Mouse (Mus musculus) kidney, postnatal 0 days (tissue): Measurements from ENCODE around the gene Tex21. TPM values are rescaled to one million over a fixed set of nuclear protein-coding genes. Genes with fewer than 3 reads are reported as not detected.
"Not testable (repeated sequence)": the region's sequence is repeated elsewhere in the genome, so short reads cannot be mapped to it uniquely, and the experiment has no call there.

Experiments
- ATAC-seq: fragments of 200-750 bp; cut with Nextera tagmentation; replicated peaks from 2 replicates; pipeline ENCODE4 v1.8.0; 2017; ENCODE audit warnings: low read depth, moderate number of reproducible peaks, moderate TSS enrichment, moderate library complexity; ENCODE audit not compliant: low FRiP score
- DNase-seq: peaks from one replicate; pipeline ENCODE4 v3.0.0-alpha.2; 2016; ENCODE audit warnings: low spot score
- H3K27ac ChIP-seq: fragments of 300-500 bp; sonication (generic); 2 replicates; pipeline ENCODE4 v1.5.1; 2014; ENCODE audit warnings: mild to moderate bottlenecking
- H3K27me3 ChIP-seq: fragments of 300-500 bp; sonication (generic); 2 replicates; pipeline ENCODE4 v1.6.1; 2014; ENCODE audit warnings: low read length, mixed read lengths; ENCODE audit not compliant: insufficient read depth
- H3K36me3 ChIP-seq: fragments of 300-500 bp; sonication (generic); 2 replicates; pipeline ENCODE4 v1.6.1; 2014; ENCODE audit warnings: low read length, mixed read lengths; ENCODE audit not compliant: insufficient read depth
- H3K4me1 ChIP-seq: fragments of 300-500 bp; sonication (generic); replicated peaks from 2 replicates; pipeline ENCODE4 v1.6.1; 2014; ENCODE audit warnings: antibody characterized with exemption, low read length, mixed read lengths; ENCODE audit not compliant: insufficient read depth
- H3K4me2 ChIP-seq: fragments of 300-500 bp; sonication (generic); 2 replicates; pipeline ENCODE4 v1.6.1; 2014; ENCODE audit warnings: mild to moderate bottlenecking, low read length, moderate library complexity, mixed read lengths
- H3K4me3 ChIP-seq: fragments of 300-500 bp; sonication (generic); replicated peaks from 2 replicates; pipeline ENCODE4 v1.5.1; 2014; ENCODE audit warnings: low read depth, low read length
- H3K9ac ChIP-seq: fragments of 300-500 bp; sonication (generic); 2 replicates; pipeline ENCODE4 v1.6.1; 2014; ENCODE audit warnings: low read depth, low read length
- H3K9me3 ChIP-seq: fragments of 300-500 bp; sonication (generic); replicated peaks from 2 replicates; pipeline ENCODE4 v1.6.1; 2016; ENCODE audit warnings: low read length, inconsistent platforms, mixed read lengths
- CTCF ChIP-seq: IDR thresholded peaks from 2 replicates; pipeline ENCODE4 v1.5.1; 2016; ENCODE audit warnings: antibody characterized with exemption, low read depth, mild to moderate bottlenecking, moderate library complexity
- WGBS: fragments of 180-500 bp; shearing (Covaris S2); extraction: QIAGEN DNeasy Blood & Tissue Kit; methylation state at CpG from one replicate; pipeline ENCODE4 v1.1.7; 2014; 5-methylcytosine and 5-hydroxymethylcytosine counted together
- polyA plus RNA-seq: library from polyadenylated mRNA; unstranded; fragments of >200 nt; fragmentation: Nextera tagmentation; extraction: Ambion mirVana; gene quantifications from 2 replicates; pipeline ENCODE4 v1.2.1, GENCODE M21; 2015

Tex21 gene
- polyA plus RNA-seq, 1 experiment from 2014 or later = 0.08 TPM

GRCm38 (mm10) chr12:76239839-76240571 lies 6.5 kb downstream of the Tex21 start:
- no peaks in the 10 kb centered on the region for H3K27me3 ChIP-seq
- WGBS = 60% methylated on average over 7 of the region's 7 CpGs
- no peak for DNase-seq
- no peak for TF ChIP-seq CTCF
- no peak overlapping the region for H3K27ac ChIP-seq
- H3K36me3 ChIP-seq = no peaks in the 10 kb centered on the region
- no peaks in the 10 kb centered on the region for H3K4me1 ChIP-seq
- H3K4me3 ChIP-seq = no peak overlapping the region
- no peak overlapping the region for H3K9ac ChIP-seq
- no peak overlapping the region for H3K4me2 ChIP-seq
- no peak for ATAC-seq
- no peaks in the 10 kb centered on the region for H3K9me3 ChIP-seq

- no peak for TF ChIP-seq CTCF
- Histone ChIP-seq H3K9ac (no peak overlapping the region), H3K27me3 (no peaks in the 10 kb centered on the region), H3K27ac (no peak overlapping the region), H3K36me3 (no peaks in the 10 kb centered on the region), H3K4me2 (no peak overlapping the region), H3K9me3 (no peaks in the 10 kb centered on the region), H3K4me1 (no peaks in the 10 kb centered on the region), H3K4me3 (no peak overlapping the region)
- 45% methylated on average over 10 of the region's 10 CpGs for WGBS
- DNase-seq (no peak), ATAC-seq (no peak)
Measured at GRCm38 (mm10) chr12:76239145-76239838, 7.3 kb downstream of the Tex21 start.

GRCm38 (mm10) chr12:76235253-76235652 lies 11.3 kb downstream of the Tex21 start:
- H3K9ac ChIP-seq = no peak overlapping the region
- no peaks in the 10 kb centered on the region for H3K27me3 ChIP-seq
- no peak overlapping the region for H3K4me3 ChIP-seq
- H3K4me2 ChIP-seq = no peak overlapping the region
- no peaks in the 10 kb centered on the region for H3K36me3 ChIP-seq
- no peaks in the 10 kb centered on the region for H3K9me3 ChIP-seq
- 88% methylated on average over 6 of the region's 6 CpGs for WGBS
- no peak overlapping the region for H3K27ac ChIP-seq
- no peak for TF ChIP-seq CTCF
- no peaks in the 10 kb centered on the region for H3K4me1 ChIP-seq
- ATAC-seq = no peak
- no peak for DNase-seq

- TF ChIP-seq CTCF = no peak
- no peak for ATAC-seq
- peaks cover 6% of the 10 kb centered on the region; the same call in 1 of the 2 replicates for H3K4me1 ChIP-seq
- no peaks in the 10 kb centered on the region for H3K9me3 ChIP-seq
- no peak overlapping the region for H3K4me3 ChIP-seq
- no peaks in the 10 kb centered on the region for H3K27me3 ChIP-seq
- H3K9ac ChIP-seq = no peak overlapping the region
- DNase-seq = no peak
- no peak overlapping the region for H3K4me2 ChIP-seq
- WGBS = 61% methylated on average over 6 of the region's 6 CpGs
- no peak overlapping the region for H3K27ac ChIP-seq
- no peaks in the 10 kb centered on the region for H3K36me3 ChIP-seq
Measured at GRCm38 (mm10) chr12:76230644-76231043, 15.9 kb downstream of the Tex21 start.

GRCm38 (mm10) chr12:76222104-76222503 lies 24.4 kb downstream of the Tex21 start:
- ATAC-seq, H3K9ac ChIP-seq: not testable (repeated sequence)
- WGBS = 58% methylated on average over 2 of the region's 8 CpGs

GRCm38 (mm10) chr12:76216716-76217115 lies 29.8 kb downstream of the Tex21 start:
- Histone ChIP-seq H3K9ac (no peak overlapping the region), H3K9me3 (no peaks in the 10 kb centered on the region), H3K4me3 (no peak overlapping the region), H3K4me1 (no peaks in the 10 kb centered on the region), H3K36me3 (no peaks in the 10 kb centered on the region), H3K27ac (no peak overlapping the region), H3K4me2 (no peak overlapping the region), H3K27me3 (no peaks in the 10 kb centered on the region)
- DNase-seq (no peak), ATAC-seq (no peak)
- 70% methylated on average over 11 of the region's 11 CpGs for WGBS
- TF ChIP-seq CTCF = no peak

More at GRCm38 (mm10) chr12:76222104-76222503, 24.4 kb downstream of the Tex21 start:
- not testable (repeated sequence) for H3K4me1 ChIP-seq, H3K9me3 ChIP-seq, H3K4me2 ChIP-seq, H3K36me3 ChIP-seq, H3K27ac ChIP-seq, H3K27me3 ChIP-seq, H3K4me3 ChIP-seq, DNase-seq
